Mouse (Mus musculus): ENCODE measurements at regions not wholly inside any gene's neighbourhood (a gene's known extent, or its start where the extent isn't known, plus 50 kb on each side); places are given as distances from the start of the nearest gene placed in this dataset.

DNA sequence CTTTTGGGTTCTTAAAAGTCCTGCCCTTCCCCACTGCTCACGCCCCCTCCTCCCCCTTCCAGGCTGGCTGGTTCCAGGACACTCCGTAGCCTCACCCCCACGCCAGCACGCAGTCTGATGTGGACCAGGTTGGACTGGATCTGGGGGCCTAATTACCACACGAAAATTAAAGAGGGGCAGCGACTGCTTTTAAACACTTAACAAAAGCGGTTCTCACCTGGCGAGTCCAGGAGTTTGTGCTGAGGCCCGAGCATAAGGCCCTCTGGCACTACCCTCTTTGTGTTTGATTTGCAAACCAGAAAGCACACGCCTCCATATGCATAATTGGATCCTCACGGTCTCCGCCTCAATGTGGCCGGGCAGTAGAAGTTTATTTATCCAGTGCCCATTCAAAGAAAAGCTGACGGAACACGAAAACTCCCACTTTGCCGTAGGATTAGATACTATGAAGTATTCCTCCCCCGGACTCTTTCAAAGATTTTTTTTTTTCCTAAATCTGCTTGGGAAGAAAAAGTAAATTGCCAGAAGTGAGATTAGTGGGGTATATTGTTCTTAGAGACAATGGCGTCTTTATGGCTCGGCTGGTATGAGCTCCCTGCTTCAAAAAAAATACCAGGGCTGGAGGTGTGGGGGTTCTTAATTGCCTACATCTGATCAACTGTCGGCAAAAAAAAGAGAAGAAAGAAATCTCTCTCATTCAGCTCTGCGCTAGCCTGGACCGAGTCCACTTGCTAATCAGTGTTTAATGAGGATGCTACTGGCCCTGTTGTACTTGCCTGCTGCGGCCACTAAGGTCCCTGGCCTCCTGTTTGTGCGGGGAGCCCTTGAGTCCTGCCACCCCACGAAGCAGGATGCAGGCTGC, 148.5 kb upstream of the Tut7 start:
- TF ChIP-seq POLR2A (IDR thresholded peaks at IDR 0.05; ENCODE audit: borderline replicate concordance, extremely low read depth, low read depth, low read length) (no peak), CTCF (IDR thresholded peaks at IDR 0.05; ENCODE audit: insufficient read depth, low read length) (no peak)
